In genomic region chr2:131509671-131510313, GRCm38 (mm10) we compare ENCODE assay signal across 8 mouse cellular contexts. TPM values are rescaled to one million over a fixed set of nuclear protein-coding genes. Genes with fewer than 3 reads are reported as not detected.
DNase-seq lines count a peak whose midpoint lies in the region; ATAC-seq and TF ChIP-seq lines count a peak whose summit lies in the region.

No protein-coding gene starts in this region.

- no peak for TF ChIP-seq POLR2A in ES-Bruce4 (IDR thresholded peaks at IDR 0.05; ENCODE audit: insufficient read depth, low read length)

- peak overlapping the region; percentile 14 for H3K9ac ChIP-seq in ES-Bruce4 (ENCODE audit: low read depth, poor library complexity, severe bottlenecking)
- H3K9ac ChIP-seq in heart, embryonic 15.5 days = peak overlapping the region; percentile 38; the same call in 1 of the 2 replicates
- H3K9ac ChIP-seq in kidney, postnatal 0 days (ENCODE audit: low read depth, low read length) = 0 out of 2 replicates have a peak overlapping the region, but pooled peaks have one; percentile 35
- no peak overlapping the region for H3K9ac ChIP-seq in liver, postnatal 0 days (replicated peaks)
- peak overlapping the region; percentile 24 for H3K9ac ChIP-seq in neural tube, embryonic 11.5 days (ENCODE audit: low read length)

- ATAC-seq in erythroid progenitor cell, adult 5-6 weeks (replicated peaks; ENCODE audit: low FRiP score, poor library complexity, severe bottlenecking) = peak; percentile 65
- ATAC-seq in heart, embryonic 15.5 days (replicated peaks; ENCODE audit: insufficient number of reproducible peaks, insufficient read depth, low FRiP score, low read depth) = peak; percentile 66
- peak; percentile 63 for ATAC-seq in kidney, postnatal 0 days (replicated peaks; ENCODE audit: low FRiP score, low read depth)
- peak; percentile 79 for ATAC-seq in liver, postnatal 0 days
- ATAC-seq in neural tube, embryonic 11.5 days (ENCODE audit: insufficient read depth, low FRiP score, low TSS enrichment) = no peak

- peaks cover 6% of the 10 kb centered on the region for H3K4me1 ChIP-seq in ES-Bruce4 (ENCODE audit: control insufficient read depth, insufficient read depth, low read length)
- H3K4me1 ChIP-seq in heart, embryonic 15.5 days (replicated peaks) = peaks cover 49% of the 10 kb centered on the region
- H3K4me1 ChIP-seq in kidney, postnatal 0 days (replicated peaks; ENCODE audit: insufficient read depth, low read length) = peaks cover 5% of the 10 kb centered on the region
- H3K4me1 ChIP-seq in liver, postnatal 0 days (ENCODE audit: insufficient read depth) = peaks cover 49% of the 10 kb centered on the region
- peaks cover 15% of the 10 kb centered on the region; the same call in 1 of the 2 replicates for H3K4me1 ChIP-seq in neural tube, embryonic 11.5 days (ENCODE audit: control insufficient read depth, insufficient read depth, low read length)

- H3K27ac ChIP-seq in ES-Bruce4 (ENCODE audit: insufficient read depth, low read length) = no peak overlapping the region; the same call in 1 of the 2 replicates
- H3K27ac ChIP-seq in heart, embryonic 15.5 days = peak overlapping the region; percentile 74
- no peak overlapping the region for H3K27ac ChIP-seq in kidney, postnatal 0 days
- H3K27ac ChIP-seq in liver, postnatal 0 days (ENCODE audit: low read depth) = peak overlapping the region; percentile 37
- no peak overlapping the region for H3K27ac ChIP-seq in neural tube, embryonic 11.5 days (ENCODE audit: low read depth, low read length)

- peak; percentile 65 for TF ChIP-seq CTCF in ES-Bruce4 (IDR thresholded peaks at IDR 0.05; ENCODE audit: low read depth, low read length)
- peak; percentile 86 for TF ChIP-seq CTCF in kidney, postnatal 0 days (IDR thresholded peaks at IDR 0.05; ENCODE audit: low read depth)
- peak; percentile 89 for TF ChIP-seq CTCF in liver, postnatal 0 days (IDR thresholded peaks at IDR 0.05; ENCODE audit: low read depth)

- no peaks in the 10 kb centered on the region for H3K36me3 ChIP-seq in ES-Bruce4 (ENCODE audit: control insufficient read depth, insufficient read depth, low read length, poor library complexity, severe bottlenecking)
- no peaks in the 10 kb centered on the region for H3K36me3 ChIP-seq in heart, embryonic 15.5 days
- no peaks in the 10 kb centered on the region for H3K36me3 ChIP-seq in kidney, postnatal 0 days (ENCODE audit: insufficient read depth, low read length)
- H3K36me3 ChIP-seq in liver, postnatal 0 days (replicated peaks; ENCODE audit: insufficient read depth, low read length) = peaks cover 3% of the 10 kb centered on the region; the same call in 1 of the 2 replicates
- H3K36me3 ChIP-seq in neural tube, embryonic 11.5 days (ENCODE audit: control insufficient read depth, insufficient read depth, low read length) = no peaks in the 10 kb centered on the region

- TF ChIP-seq EP300 in ES-Bruce4 (IDR thresholded peaks at IDR 0.05; ENCODE audit: insufficient read depth, low read depth, low read length) = 0 out of 2 replicates have a peak, but pooled peaks have one; percentile 6
- TF ChIP-seq EP300 in liver, postnatal 0 days (IDR thresholded peaks at IDR 0.05; ENCODE audit: low read depth) = no peak

- H3K27me3 ChIP-seq in ES-Bruce4 (ENCODE audit: control insufficient read depth, insufficient read depth, low read length, poor library complexity, severe bottlenecking) = no peaks in the 10 kb centered on the region
- H3K27me3 ChIP-seq in heart, embryonic 15.5 days = no peaks in the 10 kb centered on the region
- H3K27me3 ChIP-seq in kidney, postnatal 0 days (ENCODE audit: insufficient read depth, low read length) = no peaks in the 10 kb centered on the region
- H3K27me3 ChIP-seq in liver, postnatal 0 days (ENCODE audit: insufficient read depth, low read length) = no peaks in the 10 kb centered on the region
- no peaks in the 10 kb centered on the region for H3K27me3 ChIP-seq in neural tube, embryonic 11.5 days (ENCODE audit: control insufficient read depth, insufficient read depth, low read length)

- peak; percentile 88 for DNase-seq in brain, adult 2 months (ENCODE audit: low read depth, low spot score)
- peak; percentile 95 for DNase-seq in kidney, postnatal 0 days (ENCODE audit: low spot score)
- DNase-seq in liver, postnatal 0 days = peak; percentile 71
- DNase-seq in neural tube, embryonic 11.5 days (ENCODE audit: low spot score) = peak; percentile 73
- peak; percentile 51 to 65 for DNase-seq in thymus, adult 18-20 months

- 15% methylated on average over 17 of the region's 17 CpGs for WGBS in heart, embryonic 15.5 days
- 13% methylated on average over 17 of the region's 17 CpGs for WGBS in kidney, postnatal 0 days
- 12% methylated on average over 17 of the region's 17 CpGs for WGBS in liver, postnatal 0 days (ENCODE audit: insufficient replicate concordance)
- WGBS in neural tube, embryonic 11.5 days = 13% methylated on average over 17 of the region's 17 CpGs

- peak overlapping the region; percentile 42 for H3K4me3 ChIP-seq in ES-Bruce4 (ENCODE audit: low read depth, low read length)
- H3K4me3 ChIP-seq in heart, embryonic 15.5 days = peak overlapping the region; percentile 34
- H3K4me3 ChIP-seq in kidney, postnatal 0 days (replicated peaks; ENCODE audit: low read depth, low read length) = 0 out of 2 replicates have a peak overlapping the region, but pooled peaks have one; percentile 4
- H3K4me3 ChIP-seq in liver, postnatal 0 days (ENCODE audit: low read depth, low read length) = peak overlapping the region; percentile 32
- peak overlapping the region; percentile 16; the same call in 1 of the 2 replicates for H3K4me3 ChIP-seq in neural tube, embryonic 11.5 days (ENCODE audit: low read depth, low read length)

- no peaks in the 10 kb centered on the region for H3K9me3 ChIP-seq in ES-Bruce4 (replicated peaks; ENCODE audit: control insufficient read depth, insufficient read depth, low read length, poor library complexity, severe bottlenecking)
- H3K9me3 ChIP-seq in heart, embryonic 15.5 days (replicated peaks) = no peaks in the 10 kb centered on the region
- H3K9me3 ChIP-seq in kidney, postnatal 0 days (replicated peaks; ENCODE audit: low read length) = no peaks in the 10 kb centered on the region
- H3K9me3 ChIP-seq in liver, postnatal 0 days (ENCODE audit: low read length) = no peaks in the 10 kb centered on the region
- no peaks in the 10 kb centered on the region for H3K9me3 ChIP-seq in neural tube, embryonic 11.5 days (ENCODE audit: control insufficient read depth, low read length)

- H3K4me2 ChIP-seq in heart, embryonic 15.5 days = peak overlapping the region; percentile 63
- H3K4me2 ChIP-seq in kidney, postnatal 0 days (ENCODE audit: low read length) = peak overlapping the region; percentile 54
- peak overlapping the region; percentile 65 for H3K4me2 ChIP-seq in liver, postnatal 0 days (ENCODE audit: low read depth, low read length)
- H3K4me2 ChIP-seq in neural tube, embryonic 11.5 days (ENCODE audit: low read depth) = peak overlapping the region; percentile 34

RNA-seq across cellular contexts. Expression of gene Smox, which starts 18.5 kb away (rescaled TPM):
- 18.2 and 20.2 TPM in 2 replicates for polyA plus RNA-seq in ES-Bruce4 (2011; ENCODE audit: insufficient read depth, insufficient read length, low read depth, missing spikeins)
- 207 and 218 TPM in 2 replicates for total RNA-seq in erythroid progenitor cell, adult 5-6 weeks (2015; ENCODE audit: low replicate concordance)
- total RNA-seq in erythroid progenitor cell, adult 5-6 weeks (2017; ENCODE audit: low replicate concordance) = 251 and 312 TPM in 2 replicates
- polyA plus RNA-seq in heart, embryonic 15.5 days (2015; fragmentation: Nextera tagmentation; extraction: Ambion mirVana) = 28.4 and 33.7 TPM in 2 replicates
- polyA plus RNA-seq in kidney, postnatal 0 days (2015; fragmentation: Nextera tagmentation; extraction: Ambion mirVana) = 26.8 and 30.5 TPM in 2 replicates
- polyA plus RNA-seq in liver, postnatal 0 days (2015; fragmentation: Nextera tagmentation; extraction: Ambion mirVana) = 56.7 and 60.8 TPM in 2 replicates
- polyA plus RNA-seq in neural tube, embryonic 11.5 days (2014; fragmentation: Nextera tagmentation; extraction: Ambion mirVana) = 29.7 and 32.7 TPM in 2 replicates

RNA-seq across cellular contexts. Expression of gene Adra1d, which starts 52.3 kb away (rescaled TPM):
- polyA plus RNA-seq in ES-Bruce4 (2011; ENCODE audit: insufficient read depth, insufficient read length, low read depth, missing spikeins) = not detected in 2 replicates
- not detected in 2 replicates for total RNA-seq in erythroid progenitor cell, adult 5-6 weeks (2015; ENCODE audit: low replicate concordance)
- total RNA-seq in erythroid progenitor cell, adult 5-6 weeks (2017; ENCODE audit: low replicate concordance) = not detected in 2 replicates
- polyA plus RNA-seq in heart, embryonic 15.5 days (2015; fragmentation: Nextera tagmentation; extraction: Ambion mirVana) = 0.62 and 1.7 TPM in 2 replicates
- 1.3 and 1.6 TPM in 2 replicates for polyA plus RNA-seq in kidney, postnatal 0 days (2015; fragmentation: Nextera tagmentation; extraction: Ambion mirVana)
- 0.09 and 0.17 TPM in 2 replicates for polyA plus RNA-seq in liver, postnatal 0 days (2015; fragmentation: Nextera tagmentation; extraction: Ambion mirVana)
- polyA plus RNA-seq in neural tube, embryonic 11.5 days (2014; fragmentation: Nextera tagmentation; extraction: Ambion mirVana) = 0.32 and 0.36 TPM in 2 replicates

Comparison
In these comparisons a context has a peak if more than half of its experiments do, and no peak if none do; other contexts are left out.
1. H3K27ac ChIP-seq: peak in heart, embryonic 15.5 days (single experiment) and liver, postnatal 0 days (single experiment); none in ES-Bruce4 (single experiment), kidney, postnatal 0 days (single experiment) and neural tube, embryonic 11.5 days (single experiment).
2. Peak in every context shown above with its lines, with median percentiles within 50 percentile points of each other: H3K4me3 ChIP-seq, CTCF ChIP-seq, DNase-seq and H3K4me2 ChIP-seq.